Mouse (Mus musculus) embryonic facial prominence, embryonic 13.5 days (tissue): Measurements from ENCODE around the gene Pla1a. TPM values are rescaled to one million over a fixed set of nuclear protein-coding genes. Genes with fewer than 3 reads are reported as not detected.
"Not testable (repeated sequence)": the region's sequence is repeated elsewhere in the genome, so short reads cannot be mapped to it uniquely, and the experiment has no call there.

Source experiments
- ATAC-seq: fragments of 200-750 bp; cut with Nextera tagmentation; 2 replicates; pipeline ENCODE4 v1.8.0; 2017; ENCODE audit warnings: low read depth; ENCODE audit not compliant: insufficient number of reproducible peaks, insufficient read depth, low FRiP score, low TSS enrichment
- H3K27ac ChIP-seq: fragments of 300-500 bp; sonication (generic); 2 replicates; pipeline ENCODE4 v1.5.1; 2015; ENCODE audit warnings: moderate library complexity, mild to moderate bottlenecking, inconsistent platforms
- H3K27me3 ChIP-seq: fragments of 300-500 bp; sonication (generic); 2 replicates; pipeline ENCODE4 v1.6.1; 2015; ENCODE audit warnings: mild to moderate bottlenecking, inconsistent platforms
- H3K36me3 ChIP-seq: fragments of 300-500 bp; sonication (generic); 2 replicates; pipeline ENCODE4 v1.6.1; 2015; ENCODE audit warnings: mild to moderate bottlenecking, inconsistent platforms
- H3K4me1 ChIP-seq: fragments of 300-500 bp; sonication (generic); 2 replicates; pipeline ENCODE4 v1.6.1; 2015; ENCODE audit warnings: inconsistent platforms
- H3K4me2 ChIP-seq: fragments of 300-500 bp; sonication (generic); 2 replicates; pipeline ENCODE4 v1.6.1; 2015; ENCODE audit warnings: moderate library complexity, mild to moderate bottlenecking, inconsistent platforms
- H3K4me3 ChIP-seq: fragments of 300-500 bp; sonication (generic); 2 replicates; pipeline ENCODE4 v1.5.1; 2015; ENCODE audit warnings: mild to moderate bottlenecking, inconsistent platforms
- H3K9ac ChIP-seq: fragments of 300-500 bp; sonication (generic); 2 replicates; pipeline ENCODE4 v1.6.1; 2015; ENCODE audit warnings: mild to moderate bottlenecking, inconsistent platforms
- H3K9me3 ChIP-seq: fragments of 300-500 bp; sonication (generic); 2 replicates; pipeline ENCODE4 v1.6.1; 2016; ENCODE audit warnings: inconsistent platforms
- WGBS: fragments of 180-500 bp; shearing (Covaris S2); methylation state at CpG from one replicate; pipeline ENCODE4 v1.1.7; 2015; ENCODE audit warnings: mixed read lengths; 5-methylcytosine and 5-hydroxymethylcytosine counted together
- polyA plus RNA-seq: library from polyadenylated mRNA; unstranded; fragments of >200 nt; fragmentation: Nextera tagmentation; extraction: Ambion mirVana; gene quantifications from 2 replicates; pipeline ENCODE4 v1.2.1, GENCODE M21; 2015

The Pla1a gene
- polyA plus RNA-seq, 1 experiment from 2014 or later, result 0.20 TPM

- no peaks in the 10 kb centered on the region for H3K36me3 ChIP-seq
- WGBS, result 70% methylated on average over 17 of the region's 17 CpGs
- no peak within 1 kb of the TSS for H3K27ac ChIP-seq
- H3K4me3 ChIP-seq, result no peak within 1 kb of the TSS
- no peak within 1 kb of the TSS for H3K9ac ChIP-seq
- no peak for ATAC-seq
- no peak within 1 kb of the TSS for H3K4me2 ChIP-seq
- H3K9me3 ChIP-seq, result no peaks in the 10 kb centered on the region
- H3K27me3 ChIP-seq, result no peaks in the 10 kb centered on the region
- H3K4me1 ChIP-seq, result peaks cover 11% of the 10 kb centered on the region
Observed at GRCm38 (mm10) chr16:38455511-38456418, 22.8 kb upstream of the Pla1a start, which contains the start of gene Cd80. Cd80 (plus strand) TSS chr16:38455561.

GRCm38 (mm10) chr16:38454533-38455254 lies 21.7 kb upstream of the Pla1a start:
- Histone ChIP-seq H3K9me3 (no peaks in the 10 kb centered on the region), H3K4me1 (peaks cover 16% of the 10 kb centered on the region), H3K36me3 (peaks cover 9% of the 10 kb centered on the region), H3K4me2 (no peak overlapping the region), H3K9ac (no peak overlapping the region), H3K27ac (no peak overlapping the region), H3K4me3 (no peak overlapping the region), H3K27me3 (no peaks in the 10 kb centered on the region)
- 66% methylated on average over 11 of the region's 11 CpGs for WGBS
- ATAC-seq, result no peak

GRCm38 (mm10) chr16:38453952-38454351 lies 21.0 kb upstream of the Pla1a start:
- Histone ChIP-seq H3K27ac (no peak overlapping the region), H3K4me3 (no peak overlapping the region), H3K9ac (no peak overlapping the region), H3K27me3 (no peaks in the 10 kb centered on the region), H3K9me3 (no peaks in the 10 kb centered on the region), H3K36me3 (peaks cover 14% of the 10 kb centered on the region), H3K4me2 (no peak overlapping the region), H3K4me1 (peaks cover 21% of the 10 kb centered on the region)
- ATAC-seq, result no peak
- 91% methylated on average over 4 of the region's 4 CpGs for WGBS

GRCm38 (mm10) chr16:38453203-38453553 lies 20.2 kb upstream of the Pla1a start:
- H3K36me3 ChIP-seq, result peaks cover 15% of the 10 kb centered on the region
- peak overlapping the region; percentile 73 for H3K4me2 ChIP-seq
- peak overlapping the region; percentile 76 for H3K4me3 ChIP-seq
- peaks cover 29% of the 10 kb centered on the region for H3K4me1 ChIP-seq
- H3K9ac ChIP-seq, result peak overlapping the region; percentile 97
- peak; percentile 5; the same call in 1 of the 2 replicates for ATAC-seq
- H3K9me3 ChIP-seq, result no peaks in the 10 kb centered on the region
- H3K27ac ChIP-seq, result peak overlapping the region; percentile 95
- H3K27me3 ChIP-seq, result no peaks in the 10 kb centered on the region
- 32% methylated on average over 3 of the region's 3 CpGs for WGBS

GRCm38 (mm10) chr16:38452442-38453202 lies 19.7 kb upstream of the Pla1a start, which contains the start of gene Adprh:
Adprh (minus strand) TSS chr16:38452703.
- 1% methylated on average over 56 of the region's 61 CpGs for WGBS
- peak within 1 kb of the TSS; percentile 76 for H3K4me3 ChIP-seq
- peaks cover 20% of the 10 kb centered on the region for H3K36me3 ChIP-seq
- peaks cover 35% of the 10 kb centered on the region for H3K4me1 ChIP-seq
- no peaks in the 10 kb centered on the region for H3K9me3 ChIP-seq
- ATAC-seq, result peak; percentile 93
- peak within 1 kb of the TSS; percentile 73 for H3K4me2 ChIP-seq
- H3K27me3 ChIP-seq, result no peaks in the 10 kb centered on the region
- peak within 1 kb of the TSS; percentile 97 for H3K9ac ChIP-seq
- peak within 1 kb of the TSS; percentile 95 for H3K27ac ChIP-seq

- no peaks in the 10 kb centered on the region for H3K27me3 ChIP-seq
- no peak for ATAC-seq
- peak overlapping the region; percentile 76 for H3K4me3 ChIP-seq
- H3K4me1 ChIP-seq, result peaks cover 39% of the 10 kb centered on the region
- peak overlapping the region; percentile 73 for H3K4me2 ChIP-seq
- peak overlapping the region; percentile 95 for H3K27ac ChIP-seq
- peaks cover 30% of the 10 kb centered on the region for H3K36me3 ChIP-seq
- peak overlapping the region; percentile 97 for H3K9ac ChIP-seq
- 37% methylated on average over 12 of the region's 12 CpGs for WGBS
- H3K9me3 ChIP-seq, result no peaks in the 10 kb centered on the region
Observed at GRCm38 (mm10) chr16:38451421-38452205, 18.7 kb upstream of the Pla1a start.

GRCm38 (mm10) chr16:38450707-38451106 lies 17.8 kb upstream of the Pla1a start:
- H3K27ac ChIP-seq, result no peak overlapping the region
- H3K36me3 ChIP-seq, result peaks cover 39% of the 10 kb centered on the region
- no peak overlapping the region for H3K4me2 ChIP-seq
- H3K4me1 ChIP-seq, result peaks cover 39% of the 10 kb centered on the region
- no peak overlapping the region for H3K4me3 ChIP-seq
- 75% methylated on average over 7 of the region's 7 CpGs for WGBS
- no peak for ATAC-seq
- no peaks in the 10 kb centered on the region for H3K27me3 ChIP-seq
- no peak overlapping the region for H3K9ac ChIP-seq
- H3K9me3 ChIP-seq, result no peaks in the 10 kb centered on the region

GRCm38 (mm10) chr16:38448458-38448857 lies 15.5 kb upstream of the Pla1a start:
- WGBS, result 41% methylated on average over 12 of the region's 12 CpGs
- H3K4me3 ChIP-seq, result no peak overlapping the region
- H3K27me3 ChIP-seq, result no peaks in the 10 kb centered on the region

GRCm38 (mm10) chr16:38447366-38447765 lies 14.4 kb upstream of the Pla1a start:
- WGBS, result 87% methylated on average over 21 of the region's 21 CpGs
- Histone ChIP-seq H3K9ac (no peak overlapping the region), H3K4me3 (no peak overlapping the region), H3K4me2 (no peak overlapping the region), H3K27ac (0 out of 2 replicates have a peak overlapping the region, but pooled peaks have one; percentile 78), H3K36me3 (peaks cover 68% of the 10 kb centered on the region), H3K9me3 (no peaks in the 10 kb centered on the region), H3K4me1 (peaks cover 39% of the 10 kb centered on the region), H3K27me3 (no peaks in the 10 kb centered on the region)
- ATAC-seq, result no peak

More at GRCm38 (mm10) chr16:38448458-38448857, 15.5 kb upstream of the Pla1a start:
- Histone ChIP-seq H3K4me2 (peak overlapping the region; percentile 35), H3K36me3 (peaks cover 62% of the 10 kb centered on the region), H3K9me3 (no peaks in the 10 kb centered on the region), H3K27ac (peak overlapping the region; percentile 78), H3K4me1 (peaks cover 39% of the 10 kb centered on the region), H3K9ac (no peak overlapping the region)
- no peak for ATAC-seq

- peaks cover 30% of the 10 kb centered on the region for H3K4me1 ChIP-seq
- H3K27ac ChIP-seq, H3K27me3 ChIP-seq, H3K9ac ChIP-seq, H3K4me3 ChIP-seq, ATAC-seq, H3K4me2 ChIP-seq, H3K9me3 ChIP-seq: not testable (repeated sequence)
- 95% methylated on average over 2 of the region's 2 CpGs for WGBS
- H3K36me3 ChIP-seq, result peaks cover 68% of the 10 kb centered on the region
Observed at GRCm38 (mm10) chr16:38446141-38446540, 13.2 kb upstream of the Pla1a start.
